In the genomic region with DNA sequence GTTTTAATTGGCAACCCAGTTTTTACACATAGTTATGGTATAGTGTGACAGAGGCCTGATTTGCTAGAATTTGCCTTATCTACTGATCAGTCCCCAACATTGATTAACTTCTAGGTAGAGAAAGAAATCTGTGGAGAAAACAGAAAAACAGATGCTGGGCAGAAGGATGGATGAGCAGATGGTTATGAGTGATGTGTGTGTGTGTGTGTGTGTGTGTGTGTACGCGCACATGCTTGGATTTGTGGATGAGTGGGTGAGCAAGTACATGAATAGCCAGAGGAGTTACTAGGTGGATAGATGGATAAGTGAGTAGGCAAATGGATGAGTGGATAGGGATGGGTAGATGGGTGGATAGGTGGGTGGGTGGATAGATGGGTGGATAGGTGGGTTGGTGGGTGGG, we compare ENCODE assay signal across 22 mouse cellular contexts. TPM values are rescaled to one million over a fixed set of nuclear protein-coding genes. Genes with fewer than 3 reads are reported as not detected.
DNase-seq lines count a peak whose midpoint lies in the region; ATAC-seq and TF ChIP-seq lines count a peak whose summit lies in the region.
"Had no signal": no experiment of that assay in that cellular context is flagged by ENCODE, and none has a peak within 500 bp of the region (broad histone marks: within the 10 kb centered on the region; RNA-seq: fewer than 3 reads in every experiment).

No protein-coding gene starts in this region.

- no peak for TF ChIP-seq POLR2A in brain, embryonic 14.5 days (IDR thresholded peaks at IDR 0.05; ENCODE audit: borderline replicate concordance, extremely low read depth, insufficient read depth, insufficient read length, poor library complexity, severe bottlenecking)

- peak; percentile 17 for DNase-seq in forebrain, postnatal 0 days
- peak; percentile 50 for DNase-seq in brain, adult 2 months (ENCODE audit: low read depth, low spot score)
- DNase-seq in brain, embryonic 14.5 days (ENCODE audit: low read depth) = peak; percentile 19
- DNase-seq: adrenal gland, adult 2 months; adrenal gland, postnatal 10 days; adrenal gland, postnatal 25 days; cerebellum, adult 11 months; cerebellum, adult 18-20 months; cerebellum, adult 8-10 months; cerebellum, adult 9-11 months; cerebellum, postnatal 14 days; cerebellum, postnatal 36 days; embryo, embryonic 11 days had no signal

- TF ChIP-seq CTCF in forebrain, postnatal 0 days (IDR thresholded peaks at IDR 0.05; ENCODE audit: low read depth) = no peak
- TF ChIP-seq CTCF in brain, embryonic 14.5 days (IDR thresholded peaks at IDR 0.05; ENCODE audit: borderline replicate concordance, extremely low read depth, insufficient read depth, insufficient read length) = no peak

- peaks cover 4% of the 10 kb centered on the region; the same call in 1 of the 2 replicates for H3K4me1 ChIP-seq in forebrain, postnatal 0 days (ENCODE audit: insufficient read depth)
- H3K4me1 ChIP-seq in forebrain, embryonic 15.5 days = no peaks in the 10 kb centered on the region
- H3K4me1 ChIP-seq in neural tube, embryonic 15.5 days = peaks cover 7% of the 10 kb centered on the region; the same call in 1 of the 2 replicates
- H3K4me1 ChIP-seq: embryonic facial prominence, embryonic 13.5 days; embryonic facial prominence, embryonic 15.5 days; forebrain, embryonic 12.5 days had no signal

- no peak overlapping the region for H3K9ac ChIP-seq in forebrain, postnatal 0 days
- H3K9ac ChIP-seq in forebrain, embryonic 15.5 days (replicated peaks) = no peak overlapping the region
- H3K9ac ChIP-seq in neural tube, embryonic 15.5 days (replicated peaks) = no peak overlapping the region
- H3K9ac ChIP-seq: embryonic facial prominence, embryonic 13.5 days; embryonic facial prominence, embryonic 15.5 days; forebrain, embryonic 12.5 days had no signal

- H3K27me3 ChIP-seq in forebrain, postnatal 0 days (ENCODE audit: insufficient read depth, low read length) = no peaks in the 10 kb centered on the region
- H3K27me3 ChIP-seq in forebrain, embryonic 15.5 days = no peaks in the 10 kb centered on the region
- no peaks in the 10 kb centered on the region for H3K27me3 ChIP-seq in neural tube, embryonic 15.5 days (replicated peaks)
- H3K27me3 ChIP-seq: embryonic facial prominence, embryonic 13.5 days; embryonic facial prominence, embryonic 15.5 days; forebrain, embryonic 12.5 days had no signal

- no peak overlapping the region for H3K27ac ChIP-seq in forebrain, postnatal 0 days (ENCODE audit: low read depth, low read length)
- H3K27ac ChIP-seq in forebrain, embryonic 15.5 days (replicated peaks) = no peak overlapping the region
- H3K27ac ChIP-seq in neural tube, embryonic 15.5 days (replicated peaks) = no peak overlapping the region
- H3K27ac ChIP-seq: embryonic facial prominence, embryonic 13.5 days; embryonic facial prominence, embryonic 15.5 days; forebrain, embryonic 10.5 days; forebrain, embryonic 12.5 days had no signal

- no peak overlapping the region for H3K4me2 ChIP-seq in forebrain, postnatal 0 days (ENCODE audit: low read depth)
- H3K4me2 ChIP-seq in forebrain, embryonic 15.5 days (replicated peaks) = no peak overlapping the region
- H3K4me2 ChIP-seq in neural tube, embryonic 15.5 days = no peak overlapping the region
- H3K4me2 ChIP-seq: embryonic facial prominence, embryonic 13.5 days; embryonic facial prominence, embryonic 15.5 days; forebrain, embryonic 12.5 days had no signal

- H3K4me3 ChIP-seq in forebrain, postnatal 0 days (ENCODE audit: low read depth, low read length) = no peak overlapping the region
- no peak overlapping the region for H3K4me3 ChIP-seq in forebrain, embryonic 15.5 days
- H3K4me3 ChIP-seq in neural tube, embryonic 15.5 days (replicated peaks) = no peak overlapping the region
- H3K4me3 ChIP-seq: embryonic facial prominence, embryonic 13.5 days; embryonic facial prominence, embryonic 15.5 days; erythroblast, embryonic 14.5 days; forebrain, embryonic 10.5 days; forebrain, embryonic 12.5 days had no signal

- ATAC-seq in forebrain, postnatal 0 days = no peak
- ATAC-seq in forebrain, embryonic 15.5 days (replicated peaks) = no peak
- ATAC-seq in neural tube, embryonic 15.5 days (ENCODE audit: low FRiP score) = no peak

- H3K9me3 ChIP-seq in forebrain, postnatal 0 days (ENCODE audit: low read length) = no peaks in the 10 kb centered on the region
- no peaks in the 10 kb centered on the region for H3K9me3 ChIP-seq in forebrain, embryonic 15.5 days
- H3K9me3 ChIP-seq in neural tube, embryonic 15.5 days (replicated peaks) = no peaks in the 10 kb centered on the region
- H3K9me3 ChIP-seq: embryonic facial prominence, embryonic 13.5 days; embryonic facial prominence, embryonic 15.5 days; forebrain, embryonic 10.5 days; forebrain, embryonic 12.5 days had no signal

- WGBS in forebrain, postnatal 0 days = 82% methylated on average over 2 of the region's 2 CpGs
- 83% methylated on average over 2 of the region's 2 CpGs for WGBS in forebrain, embryonic 15.5 days
- WGBS in neural tube, embryonic 15.5 days = 100% methylated on average over 2 of the region's 2 CpGs

- H3K36me3 ChIP-seq in forebrain, postnatal 0 days (ENCODE audit: insufficient read depth) = no peaks in the 10 kb centered on the region
- no peaks in the 10 kb centered on the region for H3K36me3 ChIP-seq in forebrain, embryonic 15.5 days
- no peaks in the 10 kb centered on the region for H3K36me3 ChIP-seq in neural tube, embryonic 15.5 days
- H3K36me3 ChIP-seq: embryonic facial prominence, embryonic 13.5 days; embryonic facial prominence, embryonic 15.5 days; forebrain, embryonic 10.5 days; forebrain, embryonic 12.5 days had no signal

RNA-seq across cellular contexts. Expression of a gene that starts 20.7 kb away (rescaled TPM):
- 59.4 and 65.1 TPM in 2 replicates for total RNA-seq in forebrain, postnatal 0 days (2014; rRNA removed)
- polyA plus RNA-seq in forebrain, postnatal 0 days (2015; fragmentation: Nextera tagmentation; extraction: Ambion mirVana) = 24.2 and 37.8 TPM in 2 replicates
- polyA plus RNA-seq in forebrain, embryonic 15.5 days (2015; fragmentation: Nextera tagmentation; extraction: Ambion mirVana) = 26.6 and 28.8 TPM in 2 replicates
- 10.6 and 24.3 TPM in 2 replicates for polyA plus RNA-seq in brain, embryonic 14.5 days (2012; rRNA removed)
- polyA plus RNA-seq in neural tube, embryonic 15.5 days (2015; fragmentation: Nextera tagmentation; extraction: Ambion mirVana) = 31.5 and 37.9 TPM in 2 replicates
- total RNA-seq: common myeloid progenitor, adult 5-6 weeks had no signal
- polyA plus RNA-seq: C2C12; erythroblast, embryonic 14.5 days had no signal
